Mouse (Mus musculus) small intestine, adult 2 months (tissue): ENCODE measurements around the gene Ffar1.

ENCODE experiments used
- CTCF ChIP-seq: fragments of 200-500 bp; IDR thresholded peaks from 2 replicates; pipeline ENCODE4 v1.5.1; 2012; ENCODE audit warnings: low read depth, mild to moderate bottlenecking, control low read depth, inconsistent platforms, low read length, moderate library complexity, mixed read lengths; ENCODE audit not compliant: insufficient replicate concordance, insufficient read length; ENCODE audit errors: extremely low read depth
- POLR2A ChIP-seq: fragments of 200-500 bp; IDR thresholded peaks from 2 replicates; pipeline ENCODE4 v1.6.1; 2012; ENCODE audit warnings: low read depth, mild to moderate bottlenecking, control low read depth, inconsistent platforms, low read length, moderate library complexity

DNA sequence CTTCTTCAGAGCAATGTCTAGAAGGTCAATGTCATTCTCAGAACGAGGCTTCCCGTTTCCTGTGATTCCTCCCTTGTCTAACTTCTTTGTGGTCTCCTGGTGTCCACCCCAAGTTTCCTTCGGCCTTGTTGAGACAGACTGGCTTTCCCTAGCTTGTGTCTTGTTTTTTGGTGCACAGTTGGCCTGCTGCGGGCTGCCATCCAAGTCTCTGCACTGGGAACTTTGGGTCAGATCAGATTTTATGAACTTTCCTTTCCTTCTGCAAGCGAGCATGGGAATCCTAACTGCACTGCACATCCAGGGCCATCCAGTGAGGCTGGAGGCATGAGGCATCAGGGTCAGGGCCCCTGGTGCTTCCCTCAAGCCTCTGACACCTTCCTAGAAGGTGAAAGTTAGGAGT, 39.8 kb downstream of the Ffar1 start:
- no peak for TF ChIP-seq CTCF
- no peak for TF ChIP-seq POLR2A
